Mouse (Mus musculus) heart, adult 8-10 months (tissue): ENCODE measurements at regions not wholly inside any gene's neighbourhood (a gene's known extent, or its start where the extent isn't known, plus 50 kb on each side); places are given as distances from the start of the nearest gene placed in this dataset.

Experiments used
- DNase-seq: peaks from one replicate; pipeline ENCODE4 v3.0.0; 2022; ENCODE audit warnings: low spot score

DNA sequence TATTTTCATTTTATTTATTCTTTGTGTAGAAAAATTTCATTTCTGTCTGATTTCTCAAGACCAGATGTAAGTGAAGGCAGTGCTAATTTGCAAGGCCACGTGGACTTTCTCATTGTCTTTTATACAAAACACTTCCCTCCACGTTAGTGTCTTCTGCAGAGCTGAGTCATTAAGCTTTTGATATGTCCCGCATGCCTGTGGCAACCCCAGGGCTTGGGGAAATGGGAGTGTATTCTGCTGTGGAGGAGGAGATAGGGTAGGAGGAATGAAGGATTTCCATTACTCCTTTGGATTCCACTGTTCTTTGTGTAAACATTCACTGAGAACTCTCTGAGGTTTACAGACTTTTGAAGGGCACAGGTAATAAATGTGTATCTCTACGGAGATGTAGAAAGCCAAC lies 187.7 kb upstream of the Sgcd start:
- DNase-seq, result no peak

- DNase-seq, result no peak
These were observed 163.4 kb upstream of the Sgcd start for GRCm38 (mm10) chr11:48152219-48152618.

DNA sequence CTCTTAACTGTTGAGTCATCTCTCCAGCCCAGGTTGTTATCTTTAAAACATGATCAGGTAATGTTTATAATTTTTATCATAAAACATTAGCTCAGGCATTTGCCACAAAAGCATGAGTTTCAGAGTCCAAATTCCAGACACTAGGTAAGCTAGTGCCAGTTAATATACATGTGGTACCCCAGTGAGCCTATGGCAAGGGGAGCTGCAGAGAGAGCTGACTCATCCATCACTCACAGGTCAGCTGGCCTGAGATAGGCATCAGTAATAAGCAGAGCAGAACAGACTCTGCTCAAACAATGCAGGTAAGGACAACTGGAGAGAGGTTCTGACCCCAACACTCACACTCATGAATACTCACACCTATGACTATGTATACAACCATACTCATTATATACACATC lies 144.6 kb upstream of the Sgcd start:
- no peak for DNase-seq

- DNase-seq, result no peak
These were observed 109.3 kb upstream of the Sgcd start for GRCm38 (mm10) chr11:48098063-48098462.

- no peak for DNase-seq
These were observed 108.7 kb upstream of the Sgcd start for GRCm38 (mm10) chr11:48097455-48097854.

DNA sequence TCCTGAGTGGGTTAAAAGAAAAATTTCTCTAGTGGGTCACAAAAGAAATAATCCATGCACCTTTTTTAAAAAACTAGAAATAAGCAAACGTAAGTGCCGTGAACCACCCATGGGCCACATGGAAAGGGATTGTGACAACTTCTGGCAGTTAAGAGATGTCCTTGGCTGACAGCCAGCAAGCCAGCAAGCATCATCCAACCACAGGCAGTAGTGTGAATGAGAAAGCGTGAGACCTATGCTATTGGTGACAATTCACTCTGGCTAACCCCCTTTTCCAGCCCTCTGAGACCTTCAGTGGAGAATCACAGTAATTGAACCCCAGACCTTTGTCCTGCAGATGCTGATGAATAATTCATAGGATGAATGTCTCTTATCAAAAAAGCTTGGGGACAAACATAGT lies 78.3 kb upstream of the Sgcd start:
- DNase-seq, result no peak

DNA sequence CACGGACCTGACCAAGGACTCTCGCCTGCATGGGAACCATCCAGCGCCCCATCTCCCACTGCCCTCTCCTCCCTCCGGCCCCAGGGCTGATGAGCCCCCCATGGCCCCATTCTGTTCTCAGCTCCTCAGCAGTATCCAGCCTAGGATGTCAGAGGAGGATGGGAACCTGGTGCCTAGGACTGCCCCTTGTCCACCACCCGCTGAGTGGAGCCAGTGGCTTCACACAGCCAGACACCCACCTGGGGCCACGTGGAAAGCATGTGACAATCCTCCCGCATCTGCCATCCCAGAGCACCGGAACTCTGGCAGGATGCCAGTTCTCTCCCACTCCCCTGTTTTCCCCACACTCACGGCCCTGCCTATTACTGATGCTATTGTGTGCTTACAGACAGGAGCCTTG lies 75.0 kb upstream of the Sgcd start:
- no peak for DNase-seq

DNA sequence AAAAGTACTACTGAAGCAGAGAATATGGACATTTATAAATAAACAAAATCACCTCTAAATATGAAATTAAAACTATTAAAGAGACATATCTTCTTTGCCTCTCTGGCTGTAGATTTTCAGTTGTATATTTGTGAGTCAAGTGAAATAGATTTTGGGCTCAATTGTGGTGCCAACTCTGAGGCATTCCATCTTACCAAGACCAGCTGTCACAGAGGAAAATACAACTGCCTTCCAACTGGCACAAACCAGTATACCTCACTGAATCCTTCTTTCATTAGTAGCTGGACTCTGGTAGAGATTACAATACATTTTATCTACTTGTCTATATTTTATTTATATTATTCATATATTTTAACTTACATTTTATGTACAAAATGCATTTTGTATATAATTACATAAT lies 72.7 kb upstream of the Sgcd start:
- no peak for DNase-seq

DNA sequence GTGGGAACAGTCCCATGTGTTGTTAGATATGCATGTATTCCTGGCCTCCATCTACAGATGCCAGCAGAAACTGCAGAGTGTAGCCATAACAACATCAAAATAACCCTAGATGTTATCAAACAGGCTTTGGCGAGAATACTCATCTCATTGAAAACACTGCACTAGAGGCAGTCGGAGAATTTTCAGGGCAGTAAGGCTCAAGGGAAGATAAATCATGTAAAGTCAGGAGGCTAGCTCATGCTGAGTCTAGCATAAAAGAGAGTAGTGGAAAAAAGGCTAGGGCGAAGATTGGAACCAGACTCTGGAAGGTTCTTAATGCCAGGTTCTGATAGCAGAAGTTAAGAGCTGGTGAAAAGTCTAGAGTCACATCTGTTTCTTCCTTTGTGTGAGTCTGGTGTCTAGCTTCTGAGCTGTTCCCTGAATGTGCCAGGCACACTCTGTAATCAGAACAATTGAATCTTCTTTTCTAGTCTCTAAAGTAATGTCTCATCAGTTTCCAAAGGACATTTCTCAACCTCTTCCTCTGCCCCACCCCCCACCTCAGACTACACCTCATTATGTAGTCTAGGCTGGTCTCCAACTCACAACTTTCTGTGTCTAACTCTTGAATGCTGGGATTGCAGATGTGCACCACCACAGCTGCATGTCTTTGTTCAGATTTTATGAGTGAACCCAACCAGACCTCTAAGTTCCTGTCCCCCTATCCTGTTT lies 62.5 kb upstream of the Sgcd start:
- DNase-seq, result no peak

DNA sequence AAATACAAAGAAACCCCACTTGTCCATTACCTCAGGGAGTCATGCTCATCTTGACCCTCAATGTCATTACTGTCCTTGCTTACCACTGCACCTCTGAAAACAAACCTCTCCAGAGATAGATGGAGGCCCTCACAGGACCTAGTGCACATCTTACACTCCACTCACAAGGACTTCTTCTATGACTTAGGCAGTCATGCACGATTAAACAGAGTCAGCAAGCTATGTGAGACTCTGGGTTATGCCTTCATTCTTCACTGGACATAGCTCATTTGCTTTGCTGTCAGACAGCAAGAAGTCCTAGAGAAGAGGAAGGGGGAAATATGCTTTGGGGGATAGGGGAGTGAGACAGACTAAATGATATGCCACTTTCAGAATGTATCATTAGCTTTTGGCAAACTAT lies 59.5 kb upstream of the Sgcd start:
- DNase-seq, result no peak
